Mouse (Mus musculus) heart, postnatal 0 days (tissue): ENCODE results near the gene Pigp. TPM values are rescaled to one million over a fixed set of nuclear protein-coding genes. Genes with fewer than 3 reads are reported as not detected.
A peak's percentile ranks its signal among the peaks of the same experiment; 100 is the strongest.

Experiments
- ATAC-seq: fragments of 200-750 bp; cut with Nextera tagmentation; 2 replicates; pipeline ENCODE4 v1.8.0; 2017; ENCODE audit warnings: low read depth, moderate number of reproducible peaks, moderate library complexity; ENCODE audit not compliant: insufficient read depth
- DNase-seq: peaks from one replicate; pipeline ENCODE4 v3.0.0-alpha.2; 2016; ENCODE audit warnings: low spot score
- H3K27ac ChIP-seq: fragments of 300-500 bp; sonication (generic); 2 replicates; pipeline ENCODE4 v1.5.1; 2014; ENCODE audit warnings: low read depth, mild to moderate bottlenecking
- H3K27me3 ChIP-seq: fragments of 300-500 bp; sonication (generic); 2 replicates; pipeline ENCODE4 v1.6.1; 2014; ENCODE audit warnings: low read length, mixed read lengths; ENCODE audit not compliant: control insufficient read depth, insufficient read depth
- H3K36me3 ChIP-seq: fragments of 300-500 bp; sonication (generic); replicated peaks from 2 replicates; pipeline ENCODE4 v1.6.1; 2014; ENCODE audit warnings: low read length, mixed read lengths; ENCODE audit not compliant: control insufficient read depth, insufficient read depth
- H3K4me1 ChIP-seq: fragments of 300-500 bp; sonication (generic); 2 replicates; pipeline ENCODE4 v1.6.1; 2014; ENCODE audit warnings: antibody characterized with exemption; ENCODE audit not compliant: control insufficient read depth, insufficient read depth
- H3K4me2 ChIP-seq: fragments of 300-500 bp; sonication (generic); 2 replicates; pipeline ENCODE4 v1.6.1; 2014; ENCODE audit warnings: low read depth, mild to moderate bottlenecking, low read length, moderate library complexity
- H3K4me3 ChIP-seq: fragments of 300-500 bp; sonication (generic); 2 replicates; pipeline ENCODE4 v1.5.1; 2014; ENCODE audit warnings: low read depth, low read length
- H3K9ac ChIP-seq: fragments of 300-500 bp; sonication (generic); replicated peaks from 2 replicates; pipeline ENCODE4 v1.6.1; 2014; ENCODE audit warnings: low read depth, low read length, mixed read lengths
- H3K9me3 ChIP-seq: fragments of 300-500 bp; sonication (generic); replicated peaks from 2 replicates; pipeline ENCODE4 v1.6.1; 2016; ENCODE audit warnings: low read length; ENCODE audit not compliant: control insufficient read depth
- CTCF ChIP-seq: IDR thresholded peaks from 2 replicates; pipeline ENCODE4 v1.5.1; 2016; ENCODE audit warnings: antibody characterized with exemption, control low read depth, low read depth
- EP300 ChIP-seq: IDR thresholded peaks from 2 replicates; pipeline ENCODE4 v1.6.1; 2016; ENCODE audit warnings: antibody characterized with exemption, low read depth
- WGBS: fragments of 180-500 bp; shearing (Covaris S2); extraction: QIAGEN DNeasy Blood & Tissue Kit; methylation state at CpG from one replicate; pipeline ENCODE4 v1.1.7; 2014; 5-methylcytosine and 5-hydroxymethylcytosine counted together
- polyA plus RNA-seq: library from polyadenylated mRNA; unstranded; fragments of >200 nt; fragmentation: Nextera tagmentation; extraction: Ambion mirVana; gene quantifications from 2 replicates; pipeline ENCODE4 v1.2.1, GENCODE M21; 2015
- total RNA-seq: library from RNA; depleted of rRNA; stranded (reverse); fragments of >200 nt; gene quantifications from 2 replicates; pipeline ENCODE4 v1.2.3, GENCODE M21; 2014; ENCODE audit warnings: low replicate concordance; rRNA removed

Gene Pigp
- total RNA-seq (134 and 146 TPM in 2 replicates), polyA plus RNA-seq (229 and 244 TPM in 2 replicates)

DNA sequence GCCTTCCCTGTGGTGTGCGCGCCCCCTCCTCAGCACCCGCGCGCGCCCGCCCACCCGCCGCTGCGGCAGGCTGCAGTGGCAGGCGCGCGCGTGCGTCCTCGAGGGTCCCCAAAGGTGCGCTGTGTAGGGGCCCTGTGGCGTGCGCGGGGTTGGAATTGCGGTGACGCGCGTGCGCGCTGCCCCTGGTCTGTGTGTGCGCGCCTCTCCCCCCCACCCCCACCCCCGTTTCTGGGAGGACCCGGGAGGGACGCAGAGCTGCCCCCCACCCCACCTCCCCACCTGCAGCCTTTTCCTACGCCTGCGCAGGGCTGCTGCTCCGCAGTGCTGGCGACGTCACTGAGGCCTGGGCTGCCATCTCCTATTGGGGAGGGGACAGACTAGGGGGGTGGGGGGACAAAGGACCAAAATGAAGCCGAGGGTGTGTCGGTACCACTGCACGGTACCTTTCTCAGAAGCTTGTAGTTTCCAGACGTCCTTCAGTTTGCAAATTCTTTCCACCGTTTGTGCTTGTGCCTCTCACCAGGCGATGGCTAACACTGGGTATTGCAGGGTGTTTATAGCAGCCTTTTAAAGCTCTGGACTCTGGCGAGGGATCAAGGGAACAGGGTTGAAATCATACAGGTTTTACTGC is at the start of gene Pigp:
Gene Pigp, minus strand, starts transcription at position 542 of the 631 bp plus-strand sequence.
- peak; percentile 77 for DNase-seq
- peak; percentile 75 for ATAC-seq
- H3K36me3 ChIP-seq, result no peaks in the 10 kb centered on the region
- WGBS, result under 1% methylated on average over 43 of the region's 43 CpGs
- H3K4me1 ChIP-seq, result peaks cover 19% of the 10 kb centered on the region
- peak within 1 kb of the TSS; percentile 83 for H3K9ac ChIP-seq
- H3K9me3 ChIP-seq, result no peaks in the 10 kb centered on the region
- H3K27ac ChIP-seq, result peak within 1 kb of the TSS; percentile 98
- peak within 1 kb of the TSS; percentile 69 for H3K4me2 ChIP-seq
- H3K27me3 ChIP-seq, result no peaks in the 10 kb centered on the region
- TF ChIP-seq CTCF (peak; percentile 14; the same call in 1 of the 2 replicates), EP300 (no peak)
- H3K4me3 ChIP-seq, result peak within 1 kb of the TSS; percentile 85

GRCm38 (mm10) chr16:94420498-94420897 is 48.9 kb upstream of the Pigp start:
- H3K36me3 ChIP-seq, result peaks cover 69% of the 10 kb centered on the region
- ATAC-seq (no peak), DNase-seq (no peak)
- no peak overlapping the region for H3K4me2 ChIP-seq
- H3K9me3 ChIP-seq, result peaks cover 6% of the 10 kb centered on the region; the same call in 1 of the 2 replicates
- H3K27me3 ChIP-seq, result no peaks in the 10 kb centered on the region
- 92% methylated on average over 3 of the region's 3 CpGs for WGBS
- no peak overlapping the region for H3K4me3 ChIP-seq
- no peaks in the 10 kb centered on the region for H3K4me1 ChIP-seq
- TF ChIP-seq CTCF, result peak; percentile 26
- no peak for TF ChIP-seq EP300
- no peak overlapping the region for H3K9ac ChIP-seq
- no peak overlapping the region for H3K27ac ChIP-seq

GRCm38 (mm10) chr16:94414151-94414550 is 42.5 kb upstream of the Pigp start:
- DNase-seq (no peak), ATAC-seq (no peak)
- no peak overlapping the region for H3K4me3 ChIP-seq
- peaks cover 39% of the 10 kb centered on the region for H3K36me3 ChIP-seq
- WGBS, result 92% methylated on average over 6 of the region's 6 CpGs
- TF ChIP-seq CTCF (no peak), EP300 (no peak)
- H3K4me1 ChIP-seq, result peaks cover 13% of the 10 kb centered on the region; the same call in 1 of the 2 replicates
- H3K4me2 ChIP-seq, result no peak overlapping the region
- H3K9ac ChIP-seq, result no peak overlapping the region
- H3K27me3 ChIP-seq, result no peaks in the 10 kb centered on the region
- no peak overlapping the region for H3K27ac ChIP-seq
- H3K9me3 ChIP-seq, result no peaks in the 10 kb centered on the region

DNA sequence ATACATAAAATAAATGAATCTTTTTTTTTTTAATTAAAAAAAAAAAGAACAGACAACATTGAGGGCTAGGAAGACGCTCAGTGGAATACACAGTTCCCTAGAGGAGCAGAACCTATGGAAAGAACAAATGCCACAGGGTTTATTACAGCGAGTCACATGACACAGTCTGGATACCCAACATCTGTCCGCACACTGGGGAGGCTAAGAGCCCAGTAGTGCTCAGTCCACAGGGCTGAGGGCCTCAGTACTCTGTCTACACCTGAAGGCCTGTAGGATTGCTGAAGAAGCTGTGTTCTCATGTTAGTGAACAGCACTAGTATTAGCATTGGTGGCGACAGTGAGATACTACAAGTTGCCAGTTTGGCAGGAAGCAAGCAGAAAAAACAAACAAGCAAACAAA is 41.1 kb upstream of the Pigp start:
- Histone ChIP-seq H3K4me1 (peaks cover 13% of the 10 kb centered on the region; the same call in 1 of the 2 replicates), H3K36me3 (peaks cover 36% of the 10 kb centered on the region), H3K4me2 (no peak overlapping the region), H3K27ac (no peak overlapping the region), H3K4me3 (no peak overlapping the region), H3K27me3 (no peaks in the 10 kb centered on the region), H3K9ac (no peak overlapping the region), H3K9me3 (no peaks in the 10 kb centered on the region)
- TF ChIP-seq CTCF, result no peak
- no peak for TF ChIP-seq EP300
- 94% methylated on average over 4 of the region's 4 CpGs for WGBS
- ATAC-seq, result no peak
- DNase-seq, result no peak

DNA sequence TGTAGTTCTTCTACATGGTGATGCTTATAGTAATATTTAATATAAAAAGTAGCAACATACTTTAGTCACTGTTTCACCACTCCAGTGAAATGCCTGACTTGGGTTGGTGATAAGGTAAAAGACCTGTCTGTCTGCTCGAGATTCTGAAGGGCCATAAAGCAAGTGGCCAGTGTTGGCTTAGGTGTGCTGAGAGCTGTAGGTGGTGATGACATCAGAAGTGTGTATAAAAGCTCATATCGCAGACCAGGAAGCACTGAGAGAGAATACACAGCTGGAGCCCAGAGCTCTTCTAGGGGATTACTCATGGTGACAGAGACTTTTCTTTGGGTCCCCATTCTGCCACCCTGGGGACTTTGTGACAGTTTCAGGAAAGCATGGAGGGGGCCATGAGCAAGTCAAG is 40.6 kb upstream of the Pigp start:
- TF ChIP-seq EP300 (no peak), CTCF (no peak)
- 54% methylated on average over 2 of the region's 2 CpGs for WGBS
- no peak for ATAC-seq
- Histone ChIP-seq H3K4me2 (no peak overlapping the region), H3K36me3 (peaks cover 40% of the 10 kb centered on the region), H3K9ac (no peak overlapping the region), H3K4me3 (no peak overlapping the region), H3K27ac (0 out of 2 replicates have a peak overlapping the region, but pooled peaks have one; percentile 48), H3K27me3 (no peaks in the 10 kb centered on the region), H3K9me3 (no peaks in the 10 kb centered on the region), H3K4me1 (peaks cover 13% of the 10 kb centered on the region; the same call in 1 of the 2 replicates)
- DNase-seq, result no peak

DNA sequence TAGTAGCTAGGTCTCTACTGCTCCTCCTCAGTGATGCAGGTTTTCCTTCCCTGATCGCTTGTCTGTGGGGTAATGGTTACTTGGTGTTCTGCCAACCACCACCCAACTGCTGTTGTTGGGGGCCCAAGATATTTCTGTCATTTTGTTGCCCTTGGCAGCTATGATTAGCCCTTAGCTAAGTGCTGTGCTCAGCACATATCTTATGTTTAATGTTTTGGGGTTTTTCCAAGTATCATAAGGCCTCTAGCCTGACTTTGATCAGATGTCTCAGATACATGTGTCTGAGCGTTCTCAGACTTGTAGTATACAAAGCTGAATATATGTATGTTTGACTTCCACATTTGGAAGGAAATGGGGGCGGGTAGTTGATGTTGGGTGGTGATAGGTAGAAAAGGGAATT is 39.6 kb upstream of the Pigp start:
- 40% methylated on average over 3 of the region's 3 CpGs for WGBS
- H3K4me2 ChIP-seq, result no peak overlapping the region
- ATAC-seq (peak; percentile 57; the same call in 1 of the 2 replicates), DNase-seq (peak; percentile 55)
- H3K4me1 ChIP-seq, result peaks cover 13% of the 10 kb centered on the region; the same call in 1 of the 2 replicates
- H3K9me3 ChIP-seq, result no peaks in the 10 kb centered on the region
- H3K27me3 ChIP-seq, result no peaks in the 10 kb centered on the region
- no peak overlapping the region for H3K4me3 ChIP-seq
- no peak overlapping the region for H3K9ac ChIP-seq
- H3K36me3 ChIP-seq, result peaks cover 46% of the 10 kb centered on the region
- peak overlapping the region; percentile 48; the same call in 1 of the 2 replicates for H3K27ac ChIP-seq
- TF ChIP-seq EP300 (no peak), CTCF (no peak)
